Mouse (Mus musculus): Measurements from ENCODE around the gene Inpp5b. TPM values are rescaled to one million over a fixed set of nuclear protein-coding genes. Genes with fewer than 3 reads are reported as not detected.

Inpp5b gene
- polyA plus RNA-seq, 1 experiment: 71.4 TPM

DNA sequence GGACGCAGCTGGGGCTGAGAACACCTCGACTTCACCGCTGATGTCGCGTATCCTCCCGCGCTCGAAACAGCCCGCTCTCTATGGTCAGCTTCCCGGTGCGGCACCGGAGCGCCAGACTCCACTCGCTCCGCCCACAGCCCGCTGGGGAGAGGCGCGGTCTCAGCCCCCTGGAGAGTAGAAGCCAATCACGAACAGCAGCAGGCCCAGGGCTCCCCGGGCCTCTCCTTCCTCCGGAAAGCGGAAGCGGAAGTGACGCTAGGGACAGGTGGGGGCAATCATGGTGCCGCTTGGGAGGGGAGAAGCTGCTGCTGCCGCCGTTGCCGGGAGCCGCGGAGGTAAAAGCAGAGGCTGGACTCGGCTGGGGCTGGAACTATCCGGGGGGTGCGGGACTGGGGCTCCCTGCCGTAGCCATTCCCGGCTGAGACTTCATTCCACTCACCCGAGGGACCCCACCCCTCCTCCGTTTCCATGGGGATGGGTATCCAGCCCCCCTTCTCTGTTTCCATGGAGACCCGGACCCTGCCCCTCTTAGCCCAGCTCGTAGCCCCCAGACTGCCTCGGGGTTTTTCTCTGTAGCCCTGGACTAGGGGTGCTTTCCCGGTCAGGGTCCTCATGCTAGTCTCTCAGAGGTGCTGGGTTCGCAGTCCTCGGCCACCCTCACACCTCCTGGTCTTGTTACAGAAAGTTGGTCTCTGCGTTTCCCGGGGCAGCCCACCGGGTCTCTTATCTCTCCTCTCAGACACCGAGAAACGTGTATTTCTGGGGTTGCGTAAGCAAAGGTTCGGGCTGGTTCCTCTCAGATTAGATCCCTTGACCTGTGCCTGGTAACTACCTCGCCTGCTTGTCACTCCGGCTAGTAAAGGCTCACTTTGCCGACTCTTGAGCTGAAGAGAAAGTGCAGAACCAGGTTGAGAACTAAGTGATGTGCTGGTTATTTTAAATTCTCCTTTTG, 60.9 kb downstream of the Inpp5b start:
- DNase-seq (ENCODE audit: extremely low spot score in 1 of 2, low spot score in 1 of 2): peak; percentile 94 to 96

DNA sequence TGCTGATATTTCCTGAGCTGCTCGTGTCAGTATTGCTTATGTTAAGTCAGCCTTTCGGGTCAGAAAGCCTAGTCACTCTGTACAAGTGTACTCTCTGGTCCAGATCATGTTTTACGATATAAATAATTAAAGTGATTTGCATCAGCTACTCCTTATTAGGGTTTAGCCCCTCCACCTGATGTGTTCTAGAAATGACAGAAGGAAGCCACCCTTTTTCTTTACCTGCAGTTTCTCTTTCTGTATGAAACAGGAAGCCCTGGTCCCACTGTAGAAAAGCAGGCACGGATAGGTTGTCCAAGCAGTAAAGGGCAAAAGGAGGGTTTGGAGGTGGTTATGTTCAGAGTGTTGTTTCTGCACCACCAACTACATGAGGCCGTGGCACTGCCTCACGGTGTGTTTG, 61.8 kb downstream of the Inpp5b start:
- no peak for DNase-seq (ENCODE audit: extremely low spot score in 1 of 2, low spot score in 1 of 2)

DNA sequence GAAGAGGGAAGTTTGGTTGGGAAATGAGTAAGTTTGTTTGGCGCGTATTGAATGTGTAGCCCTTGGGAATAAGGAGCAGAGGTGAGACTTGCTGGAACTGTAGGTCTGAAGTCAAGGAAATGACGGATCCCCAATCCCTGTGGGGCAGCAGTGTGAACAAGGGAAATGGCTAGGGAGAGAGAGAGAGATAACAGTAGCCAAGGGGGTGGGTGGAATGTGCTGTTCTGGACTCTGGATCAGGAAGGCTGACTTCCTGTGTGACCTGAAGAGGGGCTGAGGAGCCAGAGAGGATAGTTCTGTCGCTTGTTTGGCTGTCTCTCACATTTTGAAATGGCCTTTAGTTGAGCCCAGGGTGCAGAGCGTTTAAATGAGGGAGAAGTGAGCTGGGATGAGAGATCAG, 66.9 kb downstream of the Inpp5b start:
- DNase-seq (ENCODE audit: extremely low spot score in 1 of 2, low spot score in 1 of 2): no peak

DNA sequence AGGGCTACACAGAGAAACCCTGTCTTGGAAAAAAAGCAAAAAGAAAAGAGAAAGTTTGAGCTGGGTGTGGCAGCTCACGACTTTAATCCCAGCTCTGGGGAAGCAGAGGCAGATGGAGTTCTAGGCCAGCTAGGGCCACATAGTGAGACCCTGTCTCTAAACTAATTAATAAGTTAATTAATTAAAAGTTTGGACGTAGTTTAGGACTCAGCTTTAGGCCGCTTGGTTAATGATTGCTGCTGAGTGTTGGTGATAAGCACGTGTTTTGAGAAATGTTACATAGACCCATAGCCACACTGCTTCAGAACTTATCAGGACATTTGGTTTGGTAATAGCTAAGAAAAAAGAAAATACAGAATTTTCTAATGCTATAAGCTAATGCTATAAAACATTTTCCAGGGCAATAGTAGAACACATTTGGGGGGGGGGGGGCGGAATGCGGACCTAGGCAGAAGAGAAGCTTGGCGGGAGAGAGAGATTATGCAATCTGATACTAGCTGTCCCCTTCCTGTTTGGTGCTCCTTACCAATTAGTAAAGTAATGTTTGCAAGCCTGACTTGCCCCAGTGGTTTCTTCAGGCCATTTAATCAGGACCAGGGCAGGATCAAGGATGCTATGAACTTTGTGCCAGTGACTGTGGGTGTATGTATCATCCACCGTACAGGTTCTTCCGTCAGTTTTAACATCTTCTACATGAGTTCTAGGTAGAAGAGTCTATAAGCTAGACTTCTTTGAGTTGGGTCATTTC, 67.7 kb downstream of the Inpp5b start:
- no peak for DNase-seq (ENCODE audit: extremely low spot score in 1 of 2, low spot score in 1 of 2)

DNA sequence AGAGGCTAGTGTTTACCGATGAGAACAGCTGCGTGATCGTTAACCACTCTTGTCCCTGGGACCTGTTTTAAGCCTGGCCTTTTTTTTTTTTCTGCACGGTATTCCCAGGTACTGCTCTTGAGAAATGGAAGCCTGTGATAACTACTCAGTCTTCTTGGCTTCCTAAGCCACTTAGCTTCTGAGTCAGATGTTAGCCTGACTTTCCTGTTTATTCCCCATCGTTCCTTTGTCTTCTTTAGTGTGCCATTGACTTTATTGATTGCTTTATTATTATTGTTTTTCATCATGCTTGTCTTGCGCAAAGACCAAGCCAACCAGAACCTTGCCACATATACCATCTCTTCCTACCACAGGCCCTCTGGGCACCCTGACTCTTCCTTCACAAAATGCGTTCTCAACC, 68.4 kb downstream of the Inpp5b start:
- no peak for DNase-seq (ENCODE audit: extremely low spot score in 1 of 2, low spot score in 1 of 2)

DNA sequence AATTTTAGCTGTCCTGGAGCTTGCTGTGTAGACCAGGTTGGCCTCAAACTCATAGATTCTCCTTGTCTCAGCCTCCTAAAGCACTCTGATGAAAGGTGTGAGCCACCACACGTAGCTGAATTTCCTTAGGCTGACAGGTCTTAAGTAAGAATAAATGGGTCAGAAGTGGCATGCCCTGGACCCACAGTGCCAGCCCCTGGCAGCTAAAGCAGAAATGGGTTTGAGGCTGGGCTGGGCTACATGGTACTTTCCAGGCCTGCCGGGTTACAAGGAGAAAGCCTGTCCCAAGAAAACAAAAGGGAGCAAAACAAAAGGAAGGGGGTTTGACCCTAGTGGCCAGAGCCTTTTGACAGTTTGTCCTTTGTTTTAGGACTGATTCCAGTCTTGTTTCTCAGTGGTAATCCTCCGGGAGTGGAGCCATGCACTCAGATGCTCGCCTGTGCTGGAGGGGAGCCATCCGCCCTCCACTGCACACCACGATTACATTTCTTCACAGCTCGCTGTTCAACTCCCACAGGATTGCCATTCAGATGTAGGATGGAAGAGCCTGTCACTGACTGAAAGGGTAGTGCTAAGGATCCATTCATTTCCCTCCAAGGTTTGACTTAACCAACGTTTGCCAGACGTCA, 69.8 kb downstream of the Inpp5b start:
- DNase-seq (ENCODE audit: extremely low spot score in 1 of 2, low spot score in 1 of 2): peak; percentile 41 to 78

DNA sequence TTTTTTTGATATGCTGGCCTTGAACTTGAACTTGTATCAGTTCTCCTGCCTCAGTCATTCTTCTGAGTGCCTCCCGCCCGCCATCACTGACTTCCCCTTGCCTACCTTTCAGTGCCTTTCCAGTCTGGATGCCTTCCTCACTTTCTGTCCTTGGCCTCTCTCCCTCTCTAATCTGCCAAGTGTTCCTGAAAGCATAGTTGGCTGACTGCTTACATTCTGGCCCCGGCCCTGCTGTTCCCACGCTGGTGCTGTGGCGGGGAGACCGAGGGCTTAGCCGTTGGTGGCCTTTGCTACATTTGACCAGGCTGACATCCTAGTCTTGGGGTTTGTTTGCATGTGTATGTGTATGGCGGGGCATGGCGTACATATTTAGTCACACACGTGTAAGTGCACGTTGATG, 74.3 kb downstream of the Inpp5b start:
- DNase-seq (ENCODE audit: extremely low spot score in 1 of 2, low spot score in 1 of 2): no peak

DNA sequence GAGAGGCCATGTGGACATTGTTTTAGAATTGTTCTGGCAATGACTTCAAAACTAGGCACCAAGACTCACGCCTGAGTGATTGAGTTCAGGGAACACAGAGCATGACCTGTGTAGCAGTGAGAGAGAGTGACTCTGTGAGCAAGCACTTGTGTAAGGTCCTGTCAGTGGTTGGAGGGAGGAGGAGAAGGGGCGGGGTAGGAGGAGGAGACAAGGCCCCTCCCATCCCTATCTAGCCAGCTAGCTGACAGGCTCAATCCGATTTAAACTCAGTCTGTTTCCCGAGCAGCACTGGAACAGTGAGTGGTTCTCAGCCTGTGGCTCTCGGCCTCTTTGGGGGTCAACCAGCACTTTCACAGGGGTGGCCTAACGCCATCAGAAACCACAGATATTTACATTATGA, 76.2 kb downstream of the Inpp5b start:
- no peak for DNase-seq (ENCODE audit: extremely low spot score in 1 of 2, low spot score in 1 of 2)

DNA sequence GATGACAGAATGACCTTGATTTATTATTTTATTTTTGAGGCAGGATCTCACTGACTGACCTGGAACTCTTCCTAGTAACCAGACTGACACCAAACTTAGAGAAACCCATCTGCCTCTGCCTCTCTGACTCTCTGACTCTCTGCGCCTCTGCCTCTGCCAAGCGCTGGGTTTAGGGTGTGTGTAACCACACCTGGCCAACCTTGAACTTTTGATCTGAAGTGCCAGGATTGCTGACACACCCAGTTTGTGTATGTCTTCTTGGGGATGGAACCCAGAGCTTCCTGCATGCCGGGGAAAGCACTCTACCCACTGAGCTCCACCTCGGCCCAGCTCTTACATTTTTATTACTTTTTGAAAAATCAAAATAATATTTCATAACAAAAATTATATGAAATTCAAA, 77.2 kb downstream of the Inpp5b start:
- DNase-seq (ENCODE audit: extremely low spot score in 1 of 2, low spot score in 1 of 2): no peak

DNA sequence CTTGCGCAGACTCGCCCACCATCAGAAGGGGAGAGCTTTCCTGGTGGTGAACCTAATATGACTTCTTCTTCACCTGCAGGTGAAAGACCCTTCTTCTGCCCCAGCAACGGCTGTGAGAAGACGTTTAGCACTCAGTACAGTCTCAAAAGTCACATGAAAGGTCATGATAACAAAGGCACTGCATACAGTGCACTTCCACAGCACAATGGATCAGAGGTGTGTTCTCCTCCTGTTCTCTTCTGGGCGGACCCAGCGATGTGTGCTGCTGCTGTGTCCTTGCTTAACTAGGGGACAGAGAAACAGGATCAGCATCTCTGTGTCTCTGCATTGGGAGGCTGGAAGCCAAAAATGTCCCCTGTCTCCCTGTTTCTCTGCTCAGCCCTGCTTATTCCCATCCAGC, 83.3 kb downstream of the Inpp5b start:
- no peak for DNase-seq (ENCODE audit: extremely low spot score in 1 of 2, low spot score in 1 of 2)

DNA sequence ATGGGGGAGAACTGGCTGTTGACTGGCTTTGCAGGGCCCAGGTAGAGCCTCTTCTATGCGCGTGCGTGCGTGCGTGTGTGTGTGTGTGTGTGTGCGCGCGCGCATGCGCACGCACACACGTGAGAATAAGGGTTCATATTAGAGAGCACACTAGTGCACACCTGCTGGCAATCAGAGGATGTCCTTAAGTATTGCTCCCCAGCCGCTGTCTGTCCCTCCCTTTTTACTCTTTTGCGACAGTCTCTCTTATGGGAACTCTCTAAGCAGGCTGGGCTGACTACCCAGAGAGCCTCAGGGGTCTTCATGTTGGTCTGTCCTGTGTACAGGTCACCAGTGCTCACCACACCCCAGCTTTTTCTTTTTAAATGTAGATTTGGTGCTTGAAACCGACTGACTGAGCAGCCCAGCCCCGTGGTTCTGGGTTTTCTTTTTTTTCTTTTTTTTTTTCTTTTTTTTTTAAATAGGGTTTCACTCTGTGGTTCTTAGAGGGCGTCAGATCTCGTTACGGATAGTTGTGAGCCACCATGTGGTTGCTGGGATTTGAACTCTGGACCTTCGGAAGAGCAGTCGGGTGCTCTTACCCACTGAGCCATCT, 83.8 kb downstream of the Inpp5b start:
- DNase-seq (ENCODE audit: extremely low spot score in 1 of 2, low spot score in 1 of 2): no peak

DNA sequence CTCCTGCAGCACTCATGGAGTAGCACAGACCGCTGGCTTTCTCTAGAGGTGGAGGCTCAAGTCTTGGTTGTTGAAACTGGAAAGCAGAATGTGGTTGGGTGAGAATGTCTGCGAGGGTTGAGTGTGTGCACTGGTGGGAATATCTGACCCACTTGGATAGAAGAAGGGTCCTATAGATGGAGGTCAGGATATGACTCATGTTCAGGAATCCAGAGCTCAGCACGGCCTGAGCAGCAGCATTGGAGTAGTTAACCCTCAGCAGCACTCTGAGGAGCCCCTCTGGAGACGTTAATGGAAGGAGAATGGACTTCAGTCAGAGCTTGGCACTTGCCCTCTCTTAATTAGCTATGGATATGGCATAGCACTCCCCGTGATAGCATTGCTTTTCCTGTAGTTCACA, 88.0 kb downstream of the Inpp5b start:
- no peak for DNase-seq (ENCODE audit: extremely low spot score in 1 of 2, low spot score in 1 of 2)

DNA sequence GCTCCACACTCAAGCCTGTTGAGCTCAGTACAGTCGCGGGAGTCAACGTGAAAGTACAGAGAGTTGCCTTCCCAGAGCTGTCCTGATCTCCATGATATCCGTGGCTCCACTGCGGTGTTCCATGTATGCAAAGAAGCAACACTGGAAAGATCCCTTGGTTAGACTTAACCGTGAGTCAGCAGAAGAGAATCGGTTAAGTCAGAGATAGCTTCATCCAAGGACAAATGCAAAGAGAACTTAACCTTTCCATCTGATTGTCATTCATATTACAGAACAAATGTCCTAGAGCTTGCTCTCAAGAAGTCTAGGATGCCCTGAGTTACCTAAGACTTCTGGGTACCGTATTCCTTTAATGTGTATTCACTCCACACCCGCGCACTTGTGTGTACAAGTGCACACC, 91.1 kb downstream of the Inpp5b start:
- no peak for DNase-seq (ENCODE audit: extremely low spot score in 1 of 2, low spot score in 1 of 2)

DNA sequence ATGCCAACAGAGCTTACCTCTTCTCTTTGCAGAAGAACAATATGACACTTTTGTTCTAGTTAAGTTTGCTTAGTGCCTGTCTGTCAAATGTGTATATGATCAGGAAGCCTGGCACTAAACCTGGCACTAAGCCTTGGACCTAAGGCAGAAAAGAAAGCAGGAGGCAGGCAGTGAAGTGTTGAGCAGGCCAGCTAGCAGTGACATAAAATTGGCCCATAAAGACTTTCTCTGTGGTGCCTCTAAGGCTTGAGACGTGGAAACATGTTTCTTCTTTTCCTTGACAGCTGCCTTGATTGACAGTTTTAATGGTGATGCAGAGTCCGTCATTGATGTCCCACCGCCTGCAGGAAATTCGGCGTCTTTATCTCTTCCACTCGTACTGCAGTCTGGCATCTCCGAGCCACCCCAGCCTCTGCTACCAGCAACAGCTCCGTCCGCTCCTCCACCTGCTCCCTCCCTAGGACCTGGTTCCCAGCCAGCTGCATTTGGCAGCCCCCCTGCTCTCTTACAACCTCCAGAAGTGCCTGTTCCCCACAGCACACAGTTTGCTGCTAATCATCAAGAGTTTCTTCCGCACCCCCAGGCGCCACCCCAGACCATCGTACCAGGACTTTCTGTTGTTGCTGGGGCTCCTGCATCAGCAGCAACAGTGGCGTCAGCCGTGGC, 96.5 kb downstream of the Inpp5b start:
- DNase-seq (ENCODE audit: extremely low spot score in 1 of 2, low spot score in 1 of 2): no peak

DNA sequence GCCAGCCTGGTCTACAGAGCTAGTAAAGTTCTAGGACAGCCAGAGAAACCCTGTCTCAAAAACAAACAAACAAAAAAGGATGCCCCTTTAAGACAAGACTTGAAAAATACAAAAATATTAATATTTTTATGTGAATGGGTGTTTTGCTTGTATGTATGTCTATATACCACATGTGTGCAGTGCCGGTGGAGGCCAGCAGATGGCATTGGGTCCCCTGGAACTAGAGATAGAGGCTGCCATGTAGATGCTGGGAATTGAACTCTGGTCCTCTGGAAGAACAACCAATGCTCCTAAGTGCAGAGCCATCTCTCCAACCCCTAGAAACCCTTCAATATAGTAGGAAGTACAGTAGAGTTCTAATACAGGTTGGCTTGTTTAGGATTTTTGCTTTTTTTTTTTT, 99.3 kb downstream of the Inpp5b start:
- DNase-seq (ENCODE audit: extremely low spot score in 1 of 2, low spot score in 1 of 2): no peak

DNA sequence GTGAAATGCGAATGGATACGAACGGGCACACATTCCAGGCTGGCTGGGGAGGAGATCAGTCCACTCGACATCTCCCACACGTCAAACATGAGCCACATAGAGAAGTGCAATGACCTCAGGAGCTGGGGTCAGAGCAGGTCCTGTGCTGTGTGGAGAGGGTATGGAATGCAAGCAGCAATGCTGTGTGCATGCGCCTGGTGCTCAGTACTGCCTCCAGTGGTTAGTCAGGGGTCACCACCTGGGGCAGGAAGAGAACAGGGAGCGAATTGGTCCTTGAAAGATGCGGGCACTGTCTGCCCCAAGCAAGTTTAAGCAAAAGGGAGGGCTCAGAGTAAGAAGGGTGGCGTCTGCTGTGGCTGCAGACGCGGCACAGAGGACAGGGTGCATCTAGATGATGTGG, 101.8 kb downstream of the Inpp5b start:
- peak in 1 of 2 experiments; percentile 39 for DNase-seq (ENCODE audit: extremely low spot score in 1 of 2, low spot score in 1 of 2)

DNA sequence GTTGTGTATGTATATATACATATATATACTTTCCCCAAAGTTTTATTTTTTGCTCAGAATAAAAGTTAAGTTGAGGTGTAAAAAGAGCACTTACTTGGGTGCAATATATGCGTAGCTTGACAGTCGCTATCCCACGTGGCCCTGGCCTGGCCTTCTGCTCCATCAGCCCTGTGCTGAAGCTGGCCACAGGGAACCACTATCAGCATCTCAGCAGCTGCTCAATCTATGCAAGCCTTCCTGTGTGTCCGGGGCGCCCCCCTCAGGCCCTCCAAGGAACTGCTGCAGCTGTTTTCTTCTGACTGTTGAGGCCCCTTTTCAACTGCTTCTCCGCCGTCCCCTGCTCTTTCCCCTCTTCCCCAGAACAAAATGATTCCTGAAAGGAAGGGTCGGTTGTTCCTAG, 105.9 kb downstream of the Inpp5b start:
- peak; percentile 69 to 93 for DNase-seq (ENCODE audit: extremely low spot score in 1 of 2, low spot score in 1 of 2)

DNA sequence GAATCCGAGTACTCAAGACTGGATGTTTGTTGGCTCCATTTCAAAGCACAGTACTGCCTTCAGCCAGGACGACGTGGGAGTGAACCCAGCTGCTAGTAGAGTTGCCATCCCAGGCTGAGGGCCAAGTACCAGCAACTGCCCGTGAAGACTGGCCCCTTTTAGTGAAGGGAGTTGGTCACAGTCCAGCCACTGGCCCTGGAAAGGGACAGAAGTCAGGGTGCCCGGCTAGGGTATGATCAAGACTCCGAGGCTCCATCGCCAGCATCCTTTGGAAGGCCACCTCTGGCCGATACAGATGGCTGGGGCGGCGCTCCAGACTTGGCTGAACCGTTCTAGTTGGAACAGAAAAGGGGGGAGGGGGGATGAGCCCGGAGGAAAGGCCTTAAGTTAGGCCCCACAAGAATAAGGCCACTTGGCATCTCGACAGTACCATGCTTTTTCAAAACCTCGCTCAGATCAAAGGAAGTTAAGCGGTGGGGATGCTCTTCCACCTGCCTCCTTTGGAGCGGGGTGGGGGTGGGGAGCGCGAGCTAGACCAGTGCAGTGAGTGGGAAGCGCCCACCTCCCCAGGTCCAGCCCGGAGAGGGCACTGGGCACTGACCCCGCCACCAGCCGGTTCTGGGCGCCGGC, 108.1 kb downstream of the Inpp5b start:
- DNase-seq (ENCODE audit: extremely low spot score in 1 of 2, low spot score in 1 of 2): peak; percentile 71 to 80

DNA sequence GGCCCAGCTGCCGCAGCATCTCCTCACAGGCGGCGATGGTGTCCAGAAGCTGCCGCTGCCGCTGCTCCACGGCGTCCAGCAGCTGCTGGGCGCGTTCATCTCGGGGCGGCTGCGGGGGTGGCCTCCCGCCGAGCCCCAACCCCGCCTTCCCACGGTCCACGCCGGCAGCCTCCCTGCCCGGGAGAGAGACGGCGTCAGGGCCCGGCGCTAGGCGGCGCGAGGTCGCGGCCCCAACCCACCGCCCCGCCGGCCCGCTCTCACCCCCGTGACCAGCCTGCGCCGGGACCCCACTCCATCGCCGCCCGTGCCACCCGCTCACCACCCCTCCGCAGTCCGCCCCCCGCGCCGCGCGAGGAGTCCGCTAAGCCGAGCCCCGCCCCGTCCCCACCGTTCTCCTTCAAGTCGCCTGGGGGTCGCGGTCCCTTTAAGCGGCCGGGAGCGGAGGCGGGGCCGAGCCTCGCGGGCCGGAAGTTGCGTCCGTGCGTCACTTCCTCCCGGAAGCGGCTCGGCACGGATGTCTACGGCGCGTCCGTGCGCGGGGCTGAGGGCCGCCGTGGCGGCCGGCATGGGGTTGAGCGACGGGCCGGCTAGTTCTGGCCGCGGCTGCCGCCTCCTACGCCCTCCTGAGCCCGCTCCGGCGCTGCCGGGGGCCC, 108.7 kb downstream of the Inpp5b start, which contains the start of gene Yrdc:
Gene Yrdc, plus strand, starts transcription at position 419 of the 653 bp plus-strand sequence.
- DNase-seq (ENCODE audit: extremely low spot score in 1 of 2, low spot score in 1 of 2): peak; percentile 80 to 93

Measured in frontal cortex, adult 2 months (tissue).